Mouse (Mus musculus): ENCODE results near the gene Pla2g2c. TPM values are rescaled to one million over a fixed set of nuclear protein-coding genes. Genes with fewer than 3 reads are reported as not detected.
A peak's percentile ranks its signal among the peaks of the same experiment; 100 is the strongest.

Pla2g2c gene
- total RNA-seq, 2 experiments from 2014 or later, result not detected

GRCm38 (mm10) chr4:138709944-138710343 is 14.6 kb upstream of the Pla2g2c start:
- no peak for DNase-seq

GRCm38 (mm10) chr4:138710633-138711032 is 14.0 kb upstream of the Pla2g2c start:
- no peak for DNase-seq

DNA sequence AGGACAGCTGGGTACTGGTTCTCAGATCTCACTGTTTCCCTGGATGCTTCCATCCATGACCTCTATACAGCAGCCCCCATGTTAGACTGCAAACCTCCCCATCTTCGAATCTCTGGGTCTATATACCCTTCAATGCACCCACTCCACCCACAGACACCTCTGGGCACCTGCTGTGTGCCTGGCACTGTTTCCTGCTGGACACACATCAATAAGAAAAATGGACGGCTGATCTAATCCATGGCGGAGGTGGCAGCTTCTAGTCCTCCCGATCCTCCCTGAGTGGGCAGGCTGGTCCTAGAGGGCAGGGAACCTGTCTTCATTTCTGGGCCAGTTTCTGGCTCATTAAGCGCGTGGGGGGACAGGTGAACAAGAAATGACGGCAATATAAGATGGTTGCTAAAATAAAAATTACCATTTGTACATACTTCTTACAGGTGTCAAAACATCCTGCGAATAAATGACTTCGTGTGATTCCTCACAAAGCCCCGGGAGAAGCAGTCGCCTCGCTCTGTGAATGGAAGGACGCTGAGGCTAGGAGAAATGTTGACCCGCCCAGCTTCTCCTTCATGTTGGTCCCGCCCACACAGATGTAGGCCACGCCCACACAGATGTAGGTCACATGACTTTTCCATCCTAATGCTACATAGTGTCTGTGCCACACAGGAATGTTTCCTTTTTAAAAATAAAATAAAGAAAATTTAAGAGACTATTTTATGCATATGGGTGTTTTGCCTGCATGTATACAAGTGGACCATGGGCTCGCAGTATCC is 13.4 kb upstream of the Pla2g2c start:
- no peak for DNase-seq

GRCm38 (mm10) chr4:138712096-138712495 is 12.5 kb upstream of the Pla2g2c start:
- no peak for DNase-seq

- DNase-seq, result no peak
Measured at GRCm38 (mm10) chr4:138712621-138713020, 12.0 kb upstream of the Pla2g2c start.

GRCm38 (mm10) chr4:138714186-138714585 is 10.4 kb upstream of the Pla2g2c start:
- no peak for DNase-seq

- no peak for DNase-seq
Measured at GRCm38 (mm10) chr4:138716697-138717096, 7.9 kb upstream of the Pla2g2c start.

GRCm38 (mm10) chr4:138718586-138719263 is 5.9 kb upstream of the Pla2g2c start:
- DNase-seq, result no peak

- no peak for DNase-seq
Measured at GRCm38 (mm10) chr4:138719264-138719596, 5.4 kb upstream of the Pla2g2c start.

DNA sequence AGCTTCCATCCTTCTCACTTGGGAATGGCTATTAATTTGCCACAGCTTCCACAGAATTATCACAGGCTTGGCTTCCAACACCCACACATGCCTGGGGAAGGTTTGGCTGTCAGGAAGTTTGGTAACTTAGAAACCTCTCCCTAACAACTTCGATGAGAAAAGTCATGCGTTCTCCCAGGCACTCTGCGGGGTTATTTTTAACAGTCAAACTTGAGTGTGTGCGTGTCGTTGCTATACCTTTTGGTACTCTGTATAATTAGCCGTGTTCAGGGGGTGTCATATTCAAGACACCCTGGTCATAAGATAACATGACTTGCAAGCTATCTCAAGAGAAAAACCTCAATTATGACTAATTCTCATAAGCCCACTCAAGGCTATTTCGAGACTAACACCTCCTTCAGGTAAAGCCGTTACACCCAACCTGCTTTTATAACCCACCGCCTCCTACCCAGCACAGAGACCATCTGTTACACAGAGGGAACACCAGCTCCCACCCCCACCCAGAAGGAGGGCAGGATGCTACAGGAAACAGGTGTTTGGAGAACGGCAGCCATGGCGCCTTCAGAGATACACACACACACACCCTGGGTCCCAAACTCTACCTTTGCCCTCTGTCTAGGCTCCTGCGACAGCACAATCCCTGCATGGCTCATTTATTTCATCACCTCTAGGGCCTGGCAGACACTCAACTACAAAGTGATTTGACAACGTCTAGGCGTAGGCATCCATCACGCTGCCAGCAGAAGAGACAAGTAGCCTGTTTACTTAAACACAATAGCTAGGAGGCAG is 905 bp upstream of the Pla2g2c start:
- DNase-seq, result peak; percentile 43

GRCm38 (mm10) chr4:138725127-138725461 is 502 bp downstream of the Pla2g2c start:
- peak; percentile 73 for DNase-seq

GRCm38 (mm10) chr4:138725751-138726150 is 1.2 kb downstream of the Pla2g2c start:
- peak; percentile 11 for DNase-seq

DNA sequence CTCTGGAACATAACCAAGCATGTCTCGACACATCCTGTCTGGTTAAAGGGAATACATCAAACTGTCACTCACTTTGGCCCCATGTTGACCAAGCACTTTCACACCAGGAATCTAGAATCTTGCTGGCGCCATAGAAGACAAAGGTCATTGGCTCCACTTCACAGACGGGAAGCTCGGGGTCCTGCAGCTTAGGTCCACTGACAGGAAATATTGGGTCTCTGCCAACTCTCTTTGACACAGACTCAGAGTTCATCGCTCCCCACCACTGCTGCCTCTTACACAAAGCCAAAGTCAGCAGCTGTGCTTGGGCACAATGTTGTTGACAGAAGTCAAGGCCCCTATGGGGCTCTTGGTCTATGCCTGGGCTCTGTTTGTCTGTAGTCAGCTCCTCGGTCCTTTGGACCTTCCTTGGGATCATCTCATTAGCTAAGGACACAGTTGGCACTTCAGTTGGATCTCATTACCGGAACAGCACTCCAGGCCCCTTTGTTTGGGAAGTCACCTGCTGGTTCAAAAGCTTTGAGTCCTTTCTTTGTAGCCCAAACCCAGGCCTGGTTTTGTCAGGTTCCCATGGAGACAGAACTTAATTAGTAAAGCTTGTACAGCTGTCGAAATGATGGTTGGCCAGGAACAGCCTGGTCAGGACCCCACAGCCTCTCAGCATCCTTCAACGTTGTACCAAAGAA is 4.6 kb downstream of the Pla2g2c start:
- no peak for DNase-seq

- no peak for DNase-seq
Measured at GRCm38 (mm10) chr4:138734105-138734504, 9.5 kb downstream of the Pla2g2c start.

- no peak for DNase-seq
Measured at GRCm38 (mm10) chr4:138734863-138735262, 10.3 kb downstream of the Pla2g2c start.

DNA sequence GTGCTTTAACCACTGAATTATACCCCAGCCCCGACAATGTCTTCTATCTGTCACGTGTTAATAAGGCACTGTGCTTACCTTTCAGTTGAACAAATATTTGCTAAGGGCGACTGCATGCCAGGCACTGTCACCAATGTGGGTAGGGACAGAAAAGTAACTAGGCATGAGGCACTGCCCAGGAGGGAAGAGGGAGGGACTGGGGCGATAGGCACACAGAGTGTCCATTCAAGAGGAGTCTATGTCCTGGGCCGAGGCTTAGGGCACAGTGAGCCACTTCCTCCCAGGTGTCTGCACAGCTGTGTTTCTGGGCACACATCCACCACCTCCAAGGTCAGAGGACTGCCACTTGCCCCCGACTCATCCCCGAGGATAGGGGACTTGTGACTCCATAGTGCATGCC is 12.4 kb downstream of the Pla2g2c start, which contains the start of gene Ubxn10:
Ubxn10 (minus strand) TSS at position 137 of the 400 bp plus-strand sequence.
- no peak for DNase-seq

GRCm38 (mm10) chr4:138739136-138739851 is 14.7 kb downstream of the Pla2g2c start:
- no peak for DNase-seq

- DNase-seq, result no peak
Measured at GRCm38 (mm10) chr4:138745884-138746283, 21.3 kb downstream of the Pla2g2c start.

DNA sequence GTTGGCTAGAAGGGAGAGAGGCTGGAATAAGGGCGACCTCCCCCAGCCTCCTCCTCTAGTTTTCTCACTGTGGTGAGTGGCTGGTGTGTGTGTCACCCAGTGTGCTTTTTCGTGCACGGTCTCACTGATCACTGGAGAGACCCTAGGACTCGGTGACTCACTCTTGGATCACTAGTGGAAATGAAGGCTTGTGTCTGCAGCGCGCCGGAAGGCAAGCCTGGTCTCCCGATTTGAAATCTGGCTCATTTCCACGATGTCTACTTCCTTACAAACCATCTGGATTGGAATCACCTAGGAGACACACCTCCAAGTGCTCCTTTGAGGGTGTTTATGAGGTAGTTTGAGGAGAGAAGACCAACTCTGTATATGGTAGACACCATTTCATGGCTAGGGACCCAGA is 22.3 kb downstream of the Pla2g2c start:
- DNase-seq, result no peak

DNA sequence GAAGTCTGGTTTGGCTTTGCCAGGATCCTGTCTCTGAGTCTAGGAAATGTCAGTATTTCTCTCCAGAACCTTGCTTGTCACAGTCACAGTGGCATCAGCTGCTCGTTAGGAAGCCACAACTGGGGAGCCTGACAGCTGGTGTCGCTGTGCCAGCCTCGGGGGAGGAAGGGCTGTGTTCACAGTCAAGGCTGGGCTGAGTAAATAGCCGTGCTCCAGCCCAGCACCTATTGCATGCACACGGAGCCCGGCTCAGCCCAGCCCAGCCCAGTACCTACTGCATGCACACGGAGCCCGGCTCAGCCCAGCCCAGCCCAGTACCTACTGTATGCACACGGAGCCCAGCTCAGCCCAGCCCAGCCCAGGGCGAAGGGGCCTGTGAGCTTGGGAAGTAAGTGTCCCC is 23.3 kb downstream of the Pla2g2c start:
- no peak for DNase-seq

DNA sequence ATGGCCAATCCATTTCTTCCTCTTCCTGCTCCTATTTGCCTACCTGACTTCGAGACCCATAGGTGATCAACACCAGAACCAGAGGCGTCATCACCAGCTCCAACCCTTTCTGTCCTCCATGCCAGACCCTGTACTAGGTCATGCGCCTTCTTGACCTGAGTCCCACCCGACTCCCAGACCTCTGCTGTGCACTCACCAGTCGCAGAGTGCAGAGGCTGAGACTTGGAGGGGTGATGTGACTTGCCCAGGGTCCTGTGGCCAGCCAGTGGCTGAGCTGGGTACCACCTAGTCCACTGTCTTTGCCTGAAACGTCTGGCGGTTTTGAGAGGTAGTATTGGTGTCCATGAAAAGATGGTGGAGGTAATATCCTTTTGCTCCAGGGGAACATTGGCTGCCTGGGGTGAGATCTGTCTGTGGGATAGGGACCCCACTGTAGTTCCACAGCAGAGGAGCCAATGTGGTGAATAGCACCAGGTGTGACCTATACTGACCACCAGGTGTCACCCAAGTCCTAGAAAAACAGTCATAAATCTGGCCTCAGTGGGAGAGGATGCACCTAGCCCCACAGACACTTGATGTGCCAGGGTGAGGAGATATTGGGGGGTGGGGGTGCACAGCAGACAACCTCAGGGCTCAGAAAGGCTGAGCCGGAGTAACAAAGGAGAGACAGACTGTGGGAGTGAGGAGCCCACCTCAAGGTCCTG is 23.9 kb downstream of the Pla2g2c start:
- peak; percentile 56 for DNase-seq
